Comparison of ENCODE assay signal across 8 mouse cellular contexts in genomic region chr16:11060645-11061044, GRCm38 (mm10). TPM values are rescaled to one million over a fixed set of nuclear protein-coding genes. Genes with fewer than 3 reads are reported as not detected.
DNase-seq lines count a peak whose midpoint lies in the region; ATAC-seq and TF ChIP-seq lines count a peak whose summit lies in the region.

Snn (plus strand) TSS chr16:11060945.

- H3K4me3 ChIP-seq in kidney, adult 2 months (ENCODE audit: insufficient read depth, low read depth, low read length): no peak within 1 kb of the TSS
- no peak within 1 kb of the TSS for H3K4me3 ChIP-seq in heart, embryonic 14.5 days (ENCODE audit: control insufficient read depth in 1 of 2, insufficient read depth in 1 of 2, low read depth in 1 of 2, low read length in 2 of 2)

- intact Hi-C loops in left cerebral cortex, postnatal 4 days (cut with DNase I): no loop called here

- H3K9me3 ChIP-seq in heart, embryonic 14.5 days (ENCODE audit: control insufficient read depth, low read length): no peaks in the 10 kb centered on the region

- TF ChIP-seq POLR2A in kidney, adult 2 months (IDR thresholded peaks at IDR 0.05; ENCODE audit: low read depth, low read length): no peak

- H3K4me1 ChIP-seq in kidney, adult 2 months (ENCODE audit: control insufficient read depth, insufficient read depth, low read length): peaks cover 17% of the 10 kb centered on the region
- H3K4me1 ChIP-seq in heart, embryonic 14.5 days (ENCODE audit: control insufficient read depth in 2 of 2, insufficient read depth in 2 of 2, low read length in 2 of 2): peaks cover 22 to 37% of the 10 kb centered on the region in 2 experiments

- ATAC-seq in heart, embryonic 14.5 days (ENCODE audit: insufficient number of reproducible peaks, insufficient read depth, low FRiP score, low read depth): no peak

- no peaks in the 10 kb centered on the region for H3K27me3 ChIP-seq in kidney, adult 2 months (replicated peaks; ENCODE audit: control insufficient read depth, insufficient read depth, low read length)
- no peaks in the 10 kb centered on the region for H3K27me3 ChIP-seq in heart, embryonic 14.5 days (ENCODE audit: control insufficient read depth, insufficient read depth, low read length)

- H3K4me2 ChIP-seq in heart, embryonic 14.5 days (ENCODE audit: low read length): no peak within 1 kb of the TSS

- H3K27ac ChIP-seq in kidney, adult 2 months (ENCODE audit: insufficient read depth, low read depth, low read length): no peak within 1 kb of the TSS
- H3K27ac ChIP-seq in heart, embryonic 14.5 days (replicated peaks in 1 of 2; ENCODE audit: control insufficient read depth in 1 of 2, insufficient read depth in 1 of 2, low read depth in 2 of 2, low read length in 2 of 2): no peak within 1 kb of the TSS

- 96% methylated on average over 4 of the region's 4 CpGs for WGBS in kidney, adult 2 months
- WGBS in heart, embryonic 14.5 days: 84% methylated on average over 4 of the region's 4 CpGs

- no peaks in the 10 kb centered on the region for H3K36me3 ChIP-seq in kidney, adult 2 months (ENCODE audit: control insufficient read depth, insufficient read depth, low read length)
- H3K36me3 ChIP-seq in heart, embryonic 14.5 days (ENCODE audit: control insufficient read depth, insufficient read depth, low read length): no peaks in the 10 kb centered on the region

- no peak within 1 kb of the TSS for H3K9ac ChIP-seq in heart, embryonic 14.5 days (ENCODE audit: low read length)

- TF ChIP-seq CTCF in kidney, adult 2 months (conservative IDR thresholded peaks at IDR 0.05; ENCODE audit: insufficient read depth, insufficient read length, low read depth, low read length): no peak

- no peak for DNase-seq in kidney, adult 2 months
- DNase-seq in kidney, adult 11 months: no peak
- no peak for DNase-seq in adrenal gland, postnatal 4 days (ENCODE audit: low spot score in 2 of 2)
- no peak for DNase-seq in left cerebral cortex, postnatal 4 days
- DNase-seq in right cerebral cortex, postnatal 36 days (ENCODE audit: low spot score in 2 of 2): no peak
- no peak for DNase-seq in c-Kit-positive CD71-positive TER-119-positive erythroid progenitor cells, embryonic 14.5 days (ENCODE audit: low spot score)
- no peak for DNase-seq in ovary, adult 18-20 months (ENCODE audit: low spot score)

RNA-seq across cellular contexts. Expression of gene Snn, which starts in this region (rescaled TPM):
- polyA plus RNA-seq in kidney, adult 2 months (2012; rRNA removed): 67.2 and 71.2 TPM in 2 replicates
- total RNA-seq in adrenal gland, postnatal 4 days (2021): 10 to 100 TPM; 30.7 to 31.1 TPM
- 50.4 and 52.4 TPM in 2 replicates for polyA plus RNA-seq in heart, embryonic 14.5 days (2014; fragmentation: Nextera tagmentation; extraction: Ambion mirVana)
- 100 to 1,000 TPM; 269 to 310 TPM for total RNA-seq in left cerebral cortex, postnatal 4 days (2021)

Comparison
In these comparisons a context has a peak if more than half of its experiments do, and no peak if none do; other contexts are left out.
1. RNA of gene Snn (total RNA-seq): 269 to 310 TPM in left cerebral cortex, postnatal 4 days; 30.7 to 31.1 TPM in adrenal gland, postnatal 4 days; every median in the first group is over 4 times any median in the second.